Mouse (Mus musculus) lung, postnatal 0 days (tissue): ENCODE data around the gene Tma7.

Experiments
- CTCF ChIP-seq: IDR thresholded peaks from 2 replicates; pipeline ENCODE4 v1.5.1; 2016; ENCODE audit warnings: antibody characterized with exemption, mild to moderate bottlenecking
- EP300 ChIP-seq: IDR thresholded peaks from 2 replicates; pipeline ENCODE4 v1.6.1; 2016; ENCODE audit warnings: antibody characterized with exemption, mild to moderate bottlenecking, control low read depth

GRCm38 (mm10) chr9:109105648-109106047, 23.3 kb upstream of the Tma7 start:
- TF ChIP-seq CTCF: no peak
- TF ChIP-seq EP300: no peak
